Mouse (Mus musculus): ENCODE measurements around the gene Mrpl53.

DNA sequence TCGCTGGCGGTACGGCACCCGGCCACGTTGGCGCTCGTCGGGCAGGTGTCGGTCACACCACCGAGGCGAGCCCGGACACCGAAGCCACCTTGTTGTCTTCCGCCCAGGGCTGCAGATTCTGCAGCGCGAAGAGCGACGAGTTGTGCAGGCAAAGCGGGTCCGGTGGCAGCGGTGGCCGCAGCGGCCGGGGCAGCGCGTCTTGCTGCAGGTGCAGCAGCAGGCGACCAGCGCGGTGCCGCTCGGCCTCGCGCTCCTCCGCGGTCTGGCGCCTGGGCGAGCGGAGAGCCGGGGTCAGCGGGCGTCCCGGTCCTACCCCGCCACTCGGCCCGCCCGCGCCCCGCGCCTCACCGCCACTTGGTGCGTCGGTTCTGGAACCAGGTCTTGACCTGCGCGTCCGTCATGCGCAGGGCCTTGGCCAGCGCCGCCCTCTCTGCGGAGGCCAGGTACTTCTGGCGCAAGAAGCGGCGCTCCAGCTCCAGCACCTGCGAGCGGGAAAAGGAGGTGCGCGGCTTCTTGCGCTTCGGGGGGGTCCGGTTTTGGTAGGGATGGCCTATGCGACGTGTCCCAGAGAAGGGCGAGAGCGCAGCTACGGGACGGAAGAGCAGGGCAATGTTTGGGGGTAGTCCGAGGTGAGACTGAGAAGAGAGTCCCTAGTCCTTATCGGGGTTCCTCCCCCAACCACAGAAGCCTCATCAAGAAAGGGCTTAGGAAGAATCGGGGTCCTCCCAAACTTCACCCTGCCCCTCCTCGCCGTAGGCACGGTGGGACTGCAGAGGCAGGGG lies 39.9 kb upstream of the Mrpl53 start:
- TF ChIP-seq CTCF (conservative IDR thresholded peaks at IDR 0.05; ENCODE audit: low read length): no peak
- no peak for TF ChIP-seq NANOG (IDR thresholded peaks at IDR 0.05; ENCODE audit: borderline replicate concordance, low read length)
- no peak for TF ChIP-seq POU5F1 (IDR thresholded peaks at IDR 0.05; ENCODE audit: borderline replicate concordance, low read length)
